Mouse (Mus musculus): ENCODE data around the gene Tcf20. TPM values are rescaled to one million over a fixed set of nuclear protein-coding genes. Genes with fewer than 3 reads are reported as not detected.

Gene Tcf20
- total and polyA plus RNA-seq, 3 experiments = 34.7 to 92.0 (median 91.8) TPM

DNA sequence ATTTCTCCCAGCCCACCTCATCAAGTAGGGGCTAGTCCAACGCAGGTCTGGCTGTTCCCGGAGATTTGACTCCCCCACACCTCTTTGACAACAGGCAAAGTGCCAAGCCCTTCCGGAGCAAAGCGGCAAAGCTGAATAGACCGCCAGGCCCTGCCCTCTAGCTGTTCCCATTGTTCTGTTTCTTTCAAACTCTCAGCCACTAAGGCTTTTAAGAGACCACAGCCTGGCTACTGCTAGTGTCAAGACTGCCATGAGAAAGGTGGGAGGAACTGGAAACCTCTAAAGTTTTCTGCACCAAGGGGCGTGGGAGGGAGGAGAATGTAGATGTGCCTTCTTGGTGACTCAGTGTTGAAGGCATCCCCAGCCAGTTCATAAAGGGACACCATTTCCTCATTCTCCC lies 86.4 kb downstream of the Tcf20 start:
- Histone ChIP-seq H3K36me3 (ENCODE audit: control insufficient read depth in 1 of 2, insufficient read depth in 2 of 2, low read length in 2 of 2) (peaks cover 0 to 13% of the 10 kb centered on the region in 2 experiments; a peak in 2 of 4 replicates), H3K4me1 (ENCODE audit: control insufficient read depth in 1 of 2, insufficient read depth in 2 of 2, low read length in 2 of 2) (peaks cover 8 to 14% of the 10 kb centered on the region in 2 experiments; a peak in 3 of 4 replicates), H3K27ac (ENCODE audit: control insufficient read depth, low read depth, low read length) (no peak overlapping the region), H3K27me3 (ENCODE audit: control insufficient read depth in 1 of 2, insufficient read depth in 2 of 2, low read length in 2 of 2) (no peaks in the 10 kb centered on the region), H3K9me3 (replicated peaks; ENCODE audit: insufficient read depth, low read length) (no peaks in the 10 kb centered on the region), H3K9ac (ENCODE audit: control insufficient read depth, low read depth, low read length, poor library complexity, severe bottlenecking) (no peak overlapping the region), H3K79me2 (ENCODE audit: control insufficient read depth, insufficient read depth, low read length, poor library complexity) (peaks cover 29% of the 10 kb centered on the region), H3K4me3 (ENCODE audit: control insufficient read depth in 1 of 2, insufficient read depth in 1 of 2, low read depth in 2 of 2, low read length in 2 of 2) (no peak overlapping the region)
- TF ChIP-seq ETS1 (IDR thresholded peaks at IDR 0.05; ENCODE audit: low read depth, low read length) = no peak
- TF ChIP-seq MXI1 (IDR thresholded peaks at IDR 0.05; ENCODE audit: low read depth, low read length) = no peak
- TF ChIP-seq NRF1 (IDR thresholded peaks at IDR 0.05; ENCODE audit: insufficient read depth, low read depth, low read length, poor library complexity, severe bottlenecking) = no peak
- DNase-seq (ENCODE audit: low read depth, low spot score) = no peak

DNA sequence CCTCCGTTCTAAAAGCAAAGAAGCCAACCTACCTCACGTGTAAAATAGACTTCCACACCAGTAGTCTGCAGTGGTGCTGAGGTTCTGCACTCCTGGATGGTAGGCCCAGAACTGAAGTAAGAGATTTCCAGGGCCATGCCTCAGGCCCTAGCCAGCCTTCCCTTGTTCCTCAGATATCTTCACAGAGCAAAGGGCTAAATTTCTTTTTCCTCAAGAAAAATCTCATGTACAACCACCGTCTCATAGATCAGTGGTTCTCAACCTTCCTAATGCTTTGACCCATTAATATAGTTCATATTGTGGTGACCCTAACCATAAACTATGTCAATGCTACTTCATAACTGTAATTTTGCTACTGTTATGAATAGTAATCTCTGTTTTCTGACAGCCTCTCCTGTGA lies 87.3 kb downstream of the Tcf20 start:
- no peaks in the 10 kb centered on the region for H3K27me3 ChIP-seq (ENCODE audit: control insufficient read depth in 1 of 2, insufficient read depth in 2 of 2, low read length in 2 of 2)
- H3K79me2 ChIP-seq (ENCODE audit: control insufficient read depth, insufficient read depth, low read length, poor library complexity) = peaks cover 37% of the 10 kb centered on the region
- H3K9me3 ChIP-seq (replicated peaks; ENCODE audit: insufficient read depth, low read length) = no peaks in the 10 kb centered on the region
- TF ChIP-seq MAFK (IDR thresholded peaks at IDR 0.05; ENCODE audit: borderline replicate concordance, low read depth, low read length) (no peak), HCFC1 (IDR thresholded peaks at IDR 0.05; ENCODE audit: low read depth, low read length) (no peak), MXI1 (IDR thresholded peaks at IDR 0.05; ENCODE audit: low read depth, low read length) (no peak), CHD2 (IDR thresholded peaks at IDR 0.05; ENCODE audit: low read length) (no peak), E2F4 (IDR thresholded peaks at IDR 0.05; ENCODE audit: borderline replicate concordance, low read depth, low read length) (no peak), MAX (IDR thresholded peaks at IDR 0.05; ENCODE audit: low read length) (no peak), ZMIZ1 (IDR thresholded peaks at IDR 0.05; ENCODE audit: low read depth, low read length) (no peak), SMC3 (IDR thresholded peaks at IDR 0.05; ENCODE audit: low read depth, low read length) (no peak), NELFE (IDR thresholded peaks at IDR 0.05; ENCODE audit: low read depth, low read length) (no peak), EP300 (IDR thresholded peaks at IDR 0.05; ENCODE audit: low read depth in 1 of 2, low read length in 2 of 2) (no peak), USF1 (IDR thresholded peaks at IDR 0.05; ENCODE audit: low read depth, low read length) (no peak), MYC (IDR thresholded peaks at IDR 0.05; ENCODE audit: low read depth, low read length) (no peak), NRF1 (IDR thresholded peaks at IDR 0.05; ENCODE audit: insufficient read depth, low read depth, low read length, poor library complexity, severe bottlenecking) (no peak), BHLHE40 (IDR thresholded peaks at IDR 0.05; ENCODE audit: borderline replicate concordance, low read depth, low read length) (no peak), CTCF (IDR thresholded peaks at IDR 0.05 in 2 of 3, conservative IDR thresholded peaks at IDR 0.05 in 1 of 3; ENCODE audit: control insufficient read depth in 1 of 3, insufficient read depth in 1 of 3, low read depth in 2 of 3, low read length in 3 of 3, poor library complexity in 1 of 3, severe bottlenecking in 1 of 3) (no peak), TAL1 (IDR thresholded peaks at IDR 0.05; ENCODE audit: low read length) (no peak)
- H3K27ac ChIP-seq (ENCODE audit: control insufficient read depth, low read depth, low read length) = no peak overlapping the region
- no peak for DNase-seq (ENCODE audit: low read depth, low spot score)
- peak overlapping the region; percentile 57 to 84 for H3K4me3 ChIP-seq (ENCODE audit: control insufficient read depth in 1 of 2, insufficient read depth in 1 of 2, low read depth in 2 of 2, low read length in 2 of 2)
- H3K4me1 ChIP-seq (ENCODE audit: control insufficient read depth in 1 of 2, insufficient read depth in 2 of 2, low read length in 2 of 2) = peaks cover 14 to 17% of the 10 kb centered on the region in 2 experiments
- peak overlapping the region; percentile 78 for H3K9ac ChIP-seq (ENCODE audit: control insufficient read depth, low read depth, low read length, poor library complexity, severe bottlenecking)
- H3K36me3 ChIP-seq (ENCODE audit: control insufficient read depth in 1 of 2, insufficient read depth in 2 of 2, low read length in 2 of 2) = peaks cover 0 to 20% of the 10 kb centered on the region in 2 experiments; a peak in 2 of 4 replicates

Measured in MEL (cell line).